Mouse (Mus musculus): Measurements from ENCODE around the gene Unc13b. TPM values are rescaled to one million over a fixed set of nuclear protein-coding genes. Genes with fewer than 3 reads are reported as not detected.

Unc13b gene
- polyA plus RNA-seq, 1 experiment = 54.2 TPM

GRCm38 (mm10) chr4:43285476-43285875, 226.7 kb downstream of the Unc13b start:
- DNase-seq (ENCODE audit: extremely low spot score in 1 of 2, low spot score in 1 of 2) = no peak

GRCm38 (mm10) chr4:43287305-43287704, 228.6 kb downstream of the Unc13b start:
- no peak for DNase-seq (ENCODE audit: extremely low spot score in 1 of 2, low spot score in 1 of 2)

- no peak for DNase-seq (ENCODE audit: extremely low spot score in 1 of 2, low spot score in 1 of 2)
These were observed 235.2 kb downstream of the Unc13b start for GRCm38 (mm10) chr4:43294001-43294400.

- no peak for DNase-seq (ENCODE audit: extremely low spot score in 1 of 2, low spot score in 1 of 2)
These were observed 251.1 kb downstream of the Unc13b start for GRCm38 (mm10) chr4:43309696-43310338.

Other genes starting within 250 kb of the Unc13b start
- gene Fam205a1, start 205.1 kb upstream of the Unc13b start, polyA plus RNA-seq (2012; rRNA removed) = 0.11 and 0.18 TPM in 2 replicates
- gene Gm12394, start 202.2 kb upstream of the Unc13b start, polyA plus RNA-seq (2012; rRNA removed) = 0.14 TPM in 1 of 2 replicates, not detected in the other
- gene Fam205c, start 184.7 kb upstream of the Unc13b start, polyA plus RNA-seq (2012; rRNA removed) = 0.22 TPM in 1 of 2 replicates, not detected in the other
- 175 and 199 TPM in 2 replicates for gene Phf24, start 142.3 kb upstream of the Unc13b start, polyA plus RNA-seq (2012; rRNA removed)
- gene Dnajb5, start 109.1 kb upstream of the Unc13b start, polyA plus RNA-seq (2012; rRNA removed) = 126 and 151 TPM in 2 replicates
- gene 1700022I11Rik, start 89.3 kb upstream of the Unc13b start, polyA plus RNA-seq (2012; rRNA removed) = 0.11 and 0.18 TPM in 2 replicates
- gene Vcp, start 58.4 kb upstream of the Unc13b start, polyA plus RNA-seq (2012; rRNA removed) = 170 and 193 TPM in 2 replicates
- gene Fancg, start 48.4 kb upstream of the Unc13b start, polyA plus RNA-seq (2012; rRNA removed) = 19.7 and 23.2 TPM in 2 replicates
- 20.7 and 23.0 TPM in 2 replicates for gene Pigo, start 33.1 kb upstream of the Unc13b start, polyA plus RNA-seq (2012; rRNA removed)
- gene Stoml2, start 27.2 kb upstream of the Unc13b start, polyA plus RNA-seq (2012; rRNA removed) = 106 and 107 TPM in 2 replicates
- 31.7 and 37.3 TPM in 2 replicates for gene Fam214b, start 12.7 kb upstream of the Unc13b start, polyA plus RNA-seq (2012; rRNA removed)
- 0.68 and 0.82 TPM in 2 replicates for gene Atp8b5, start 208.2 kb downstream of the Unc13b start, polyA plus RNA-seq (2012; rRNA removed)